Mouse (Mus musculus) effector memory CD4-positive, alpha-beta T cell, adult 5 months (primary cell): ENCODE measurements around the gene Smg7. TPM values are rescaled to one million over a fixed set of nuclear protein-coding genes. Genes with fewer than 3 reads are reported as not detected.

ENCODE experiments used
- polyA plus RNA-seq: library from polyadenylated mRNA; unstranded; fragments of 100-300 nt; shearing (Covaris generic); gene quantifications from one replicate; pipeline ENCODE4 v1.2.1, GENCODE M21; 2017

Gene Smg7
- 50.1 TPM for polyA plus RNA-seq

GRCm38 (mm10) chr1:152901765-152902664 is at the start of gene Smg7:
TSS of gene Smg7 (minus strand) at chr1:152902646.

GRCm38 (mm10) chr1:152799897-152800296 is 102.5 kb downstream of the Smg7 start, which contains the start of gene Ncf2:
TSS of gene Ncf2 (plus strand) at chr1:152800194.

Other genes starting within 250 kb of the Smg7 start
- not detected for gene Apobec4, start 152.1 kb downstream of the Smg7 start, polyA plus RNA-seq
- 0.21 TPM for gene Rgl1, start 136.3 kb downstream of the Smg7 start, polyA plus RNA-seq
- 537 TPM for gene Arpc5, start 136.1 kb downstream of the Smg7 start, polyA plus RNA-seq
- 0.92 TPM for gene Ncf2, start 102.5 kb downstream of the Smg7 start, polyA plus RNA-seq
- gene Nmnat2, start 52.3 kb upstream of the Smg7 start, polyA plus RNA-seq, result 8.7 TPM